Mouse (Mus musculus): ENCODE results near the gene Ube2b.

- TF ChIP-seq EP300 (IDR thresholded peaks at IDR 0.05; ENCODE audit: low read depth) (no peak), CTCF (IDR thresholded peaks at IDR 0.05; ENCODE audit: low read depth) (no peak)
These were observed 61.0 kb downstream of the Ube2b start for GRCm38 (mm10) chr11:51939590-51939955.

Data from liver, embryonic 14.5 days (tissue).